Mouse (Mus musculus) layer of hippocampus, adult 6 months (tissue): ENCODE measurements around the gene Rsph14. TPM values are rescaled to one million over a fixed set of nuclear protein-coding genes. Genes with fewer than 3 reads are reported as not detected.

Source experiments
- long read RNA-seq, 2 experiments: library from polyadenylated mRNA; unstranded; transcript quantifications; one replicate each; pipeline ENCODE4 v2.0.0; 2019 to 2020
- polyA plus RNA-seq: library from polyadenylated mRNA; unstranded; fragments of <200 nt; fragmentation: Nextera tagmentation; gene quantifications from 2 replicates; pipeline ENCODE4 v1.2.3, GENCODE M21; 2021

Rsph14 gene
- polyA plus RNA-seq = 1.8 and 2.5 TPM in 2 replicates
- long read RNA-seq, experiment 1, partial matches to known transcripts = 0 of 2 reads
- long read RNA-seq, experiment 1, other reads (novel, unspliced or antisense) = 1 of 2 reads
- long read RNA-seq, experiment 2 = 0 reads

GRCm38 (mm10) chr10:75032395-75032794, at the start of gene Rsph14:
Rsph14 (minus strand) TSS chr10:75032586.

GRCm38 (mm10) chr10:75060217-75060842, 27.9 kb upstream of the Rsph14 start, which contains the start of gene Bcr:
Bcr (plus strand) TSS chr10:75060592.

GRCm38 (mm10) chr10:75036883-75037379, 4.5 kb upstream of the Rsph14 start, which contains the start of gene Rab36:
Rab36 (plus strand) TSS chr10:75037058.

GRCm38 (mm10) chr10:74966850-74967451, 65.4 kb downstream of the Rsph14 start, which contains the start of gene Gnaz:
Gnaz (plus strand) TSS chr10:74967177.

Other genes with a start within 250 kb of the Rsph14 start
- gene Gnaz, start 65.4 kb downstream of the Rsph14 start, polyA plus RNA-seq = 33.7 and 36.6 TPM in 2 replicates
- 21.0 and 21.5 TPM in 2 replicates for gene Rab36, start 4.5 kb upstream of the Rsph14 start, polyA plus RNA-seq
- 9.0 and 9.9 TPM in 2 replicates for gene Bcr, start 28.0 kb upstream of the Rsph14 start, polyA plus RNA-seq
- 13.0 and 13.5 TPM in 2 replicates for gene Specc1l, start 179.5 kb upstream of the Rsph14 start, polyA plus RNA-seq